Mouse (Mus musculus) hindbrain, postnatal 0 days (tissue): Measurements from ENCODE around the gene Olfr1466. TPM values are rescaled to one million over a fixed set of nuclear protein-coding genes. Genes with fewer than 3 reads are reported as not detected.

Experiments
- ATAC-seq: fragments of 200-750 bp; cut with Nextera tagmentation; 2 replicates; pipeline ENCODE4 v1.8.0; 2017; ENCODE audit warnings: mild to moderate bottlenecking, moderate TSS enrichment, moderate library complexity
- DNase-seq: peaks from one replicate; pipeline ENCODE4 v3.0.0-alpha.2; 2015; ENCODE audit warnings: low spot score
- H3K27ac ChIP-seq: fragments of 300-500 bp; sonication (generic); 2 replicates; pipeline ENCODE4 v1.5.1; 2014; ENCODE audit warnings: mild to moderate bottlenecking
- H3K27me3 ChIP-seq: fragments of 300-500 bp; sonication (generic); 2 replicates; pipeline ENCODE4 v1.6.1; 2014; ENCODE audit warnings: low read length, mixed read lengths; ENCODE audit not compliant: insufficient read depth
- H3K36me3 ChIP-seq: fragments of 300-500 bp; sonication (generic); 2 replicates; pipeline ENCODE4 v1.6.1; 2014; ENCODE audit warnings: low read length, mixed read lengths; ENCODE audit not compliant: insufficient read depth
- H3K4me1 ChIP-seq: fragments of 300-500 bp; sonication (generic); 2 replicates; pipeline ENCODE4 v1.6.1; 2014; ENCODE audit warnings: antibody characterized with exemption, low read length, mixed read lengths; ENCODE audit not compliant: insufficient read depth
- H3K4me2 ChIP-seq: fragments of 300-500 bp; sonication (generic); 2 replicates; pipeline ENCODE4 v1.6.1; 2014; ENCODE audit warnings: low read depth, mild to moderate bottlenecking, low read length, moderate library complexity, mixed read lengths
- H3K4me3 ChIP-seq: fragments of 300-500 bp; sonication (generic); 2 replicates; pipeline ENCODE4 v1.5.1; 2014; ENCODE audit warnings: low read length
- H3K9ac ChIP-seq: fragments of 300-500 bp; sonication (generic); replicated peaks from 2 replicates; pipeline ENCODE4 v1.6.1; 2014; ENCODE audit warnings: mild to moderate bottlenecking, low read length, moderate library complexity, mixed read lengths
- H3K9me3 ChIP-seq: fragments of 300-500 bp; sonication (generic); 2 replicates; pipeline ENCODE4 v1.6.1; 2016; ENCODE audit warnings: low read length, mixed read lengths
- CTCF ChIP-seq: IDR thresholded peaks from 2 replicates; pipeline ENCODE4 v1.5.1; 2016; ENCODE audit warnings: antibody characterized with exemption, control low read depth, low read depth
- WGBS: fragments of 180-500 bp; shearing (Covaris S2); extraction: QIAGEN DNeasy Blood & Tissue Kit; methylation state at CpG from one replicate; pipeline ENCODE4 v1.1.7; 2014; 5-methylcytosine and 5-hydroxymethylcytosine counted together
- polyA plus RNA-seq: library from polyadenylated mRNA; unstranded; fragments of >200 nt; fragmentation: Nextera tagmentation; extraction: Ambion mirVana; gene quantifications from 2 replicates; pipeline ENCODE4 v1.2.1, GENCODE M21; 2015
- total RNA-seq: library from RNA; depleted of rRNA; stranded (reverse); fragments of >200 nt; gene quantifications from 2 replicates; pipeline ENCODE4 v1.2.3, GENCODE M21; 2014; rRNA removed

Gene Olfr1466
- total RNA-seq, result not detected in 2 replicates
- not detected in 2 replicates for polyA plus RNA-seq

DNA sequence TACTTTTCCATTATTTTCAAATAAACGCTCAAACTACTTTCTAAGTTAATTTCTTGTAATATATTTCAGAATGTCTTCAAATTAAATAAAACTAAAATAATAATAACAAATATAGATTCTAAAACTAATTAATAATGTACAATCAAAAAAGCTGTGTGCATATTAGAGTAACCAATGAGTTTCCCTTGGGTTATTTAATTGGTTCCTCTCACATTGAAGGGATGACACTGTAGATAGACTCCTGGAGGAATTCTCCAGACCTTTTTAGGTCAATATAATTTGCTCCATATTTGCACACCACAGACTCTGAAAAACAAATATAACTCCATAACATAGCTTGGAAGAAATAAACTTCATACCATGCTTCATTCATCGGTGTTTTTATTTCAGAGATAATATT is at the start of gene Olfr1466:
Olfr1466 (plus strand) TSS at position 301 of the 400 bp plus-strand sequence.
- H3K27ac ChIP-seq, result no peak within 1 kb of the TSS
- no peak for TF ChIP-seq CTCF

GRCm38 (mm10) chr19:13315441-13315840 is 23.2 kb upstream of the Olfr1466 start, which contains the start of gene Olfr1465:
Gene Olfr1465 (minus strand): TSS chr19:13315541.
- Histone ChIP-seq H3K4me1 (no peaks in the 10 kb centered on the region), H3K4me2 (no peak within 1 kb of the TSS), H3K9me3 (peaks cover 11% of the 10 kb centered on the region; the same call in 1 of the 2 replicates), H3K27me3 (no peaks in the 10 kb centered on the region), H3K9ac (no peak within 1 kb of the TSS), H3K27ac (no peak within 1 kb of the TSS), H3K36me3 (no peaks in the 10 kb centered on the region), H3K4me3 (no peak within 1 kb of the TSS)
- no peak for DNase-seq
- no peak for ATAC-seq
- no peak for TF ChIP-seq CTCF

More for the DNA sequence above, at the start of gene Olfr1466:
- no peak within 1 kb of the TSS for H3K9ac ChIP-seq
- no peak within 1 kb of the TSS for H3K4me3 ChIP-seq
- H3K4me1 ChIP-seq, result no peaks in the 10 kb centered on the region
- no peaks in the 10 kb centered on the region for H3K27me3 ChIP-seq
- no peak for ATAC-seq
- H3K9me3 ChIP-seq, result peaks cover 7% of the 10 kb centered on the region; the same call in 1 of the 2 replicates
- no peaks in the 10 kb centered on the region for H3K36me3 ChIP-seq
- DNase-seq, result no peak
- 88% methylated on average over 2 of the region's 2 CpGs for WGBS
- H3K4me2 ChIP-seq, result no peak within 1 kb of the TSS

DNA sequence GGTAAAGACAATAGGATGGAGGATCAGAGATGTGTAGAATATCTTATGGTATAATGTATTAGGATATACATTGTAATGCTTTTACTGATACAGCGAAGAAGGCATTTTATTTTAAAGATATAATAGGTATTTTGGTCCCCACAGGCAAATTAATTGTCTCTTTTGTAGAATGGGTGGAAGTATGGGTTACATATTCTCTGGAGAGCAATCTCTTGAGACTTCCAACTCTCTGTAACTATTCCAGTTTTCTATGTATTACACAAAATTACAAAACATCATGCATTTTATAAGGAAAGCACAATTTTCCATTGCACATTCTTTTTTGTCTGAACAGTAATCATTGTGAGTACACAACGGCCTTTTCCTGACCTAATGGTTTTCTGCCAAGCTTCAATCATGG is 23.3 kb downstream of the Olfr1466 start, which contains the start of gene Olfr1467:
Olfr1467 (plus strand) TSS at position 301 of the 400 bp plus-strand sequence.
- no peaks in the 10 kb centered on the region for H3K27me3 ChIP-seq
- 77% methylated on average over 2 of the region's 2 CpGs for WGBS
- ATAC-seq (no peak), DNase-seq (no peak)
- 0 out of 2 replicates have a peak, but pooled peaks cover 3% of the 10 kb centered on the region for H3K9me3 ChIP-seq
- no peak within 1 kb of the TSS for H3K9ac ChIP-seq
- no peaks in the 10 kb centered on the region for H3K4me1 ChIP-seq
- no peak for TF ChIP-seq CTCF
- H3K36me3 ChIP-seq, result no peaks in the 10 kb centered on the region
- no peak within 1 kb of the TSS for H3K4me2 ChIP-seq
- H3K27ac ChIP-seq, result no peak within 1 kb of the TSS
- no peak within 1 kb of the TSS for H3K4me3 ChIP-seq

Other genes with a start within 250 kb of the Olfr1466 start
- gene Olfr1457, start 241.0 kb upstream of the Olfr1466 start, total RNA-seq, result not detected in 2 replicates
- gene Olfr1457, start 241.0 kb upstream of the Olfr1466 start, polyA plus RNA-seq, result not detected in 2 replicates
- not detected in 2 replicates for gene Olfr1458, start 232.1 kb upstream of the Olfr1466 start, total RNA-seq
- not detected in 2 replicates for gene Olfr1458, start 232.1 kb upstream of the Olfr1466 start, polyA plus RNA-seq
- not detected in 2 replicates for gene Olfr1459, start 189.3 kb upstream of the Olfr1466 start, total RNA-seq
- gene Olfr1459, start 189.3 kb upstream of the Olfr1466 start, polyA plus RNA-seq, result not detected in 2 replicates
- not detected in 2 replicates for gene Olfr1461, start 175.9 kb upstream of the Olfr1466 start, total RNA-seq
- gene Olfr1461, start 175.9 kb upstream of the Olfr1466 start, polyA plus RNA-seq, result not detected in 2 replicates
- not detected in 2 replicates for gene Olfr1462, start 153.1 kb upstream of the Olfr1466 start, total RNA-seq
- gene Olfr1462, start 153.1 kb upstream of the Olfr1466 start, polyA plus RNA-seq, result not detected in 2 replicates
- not detected in 2 replicates for gene Olfr1463, start 107.5 kb upstream of the Olfr1466 start, total RNA-seq
- not detected in 2 replicates for gene Olfr1463, start 107.5 kb upstream of the Olfr1466 start, polyA plus RNA-seq
- not detected in 2 replicates for gene Olfr1465, start 23.3 kb upstream of the Olfr1466 start, total RNA-seq
- gene Olfr1465, start 23.3 kb upstream of the Olfr1466 start, polyA plus RNA-seq, result not detected in 2 replicates
- gene Olfr1467, start 23.4 kb downstream of the Olfr1466 start, total RNA-seq, result not detected in 2 replicates
- not detected in 2 replicates for gene Olfr1467, start 23.4 kb downstream of the Olfr1466 start, polyA plus RNA-seq
- not detected in 2 replicates for gene Olfr1469, start 69.0 kb downstream of the Olfr1466 start, total RNA-seq
- not detected in 2 replicates for gene Olfr1469, start 69.0 kb downstream of the Olfr1466 start, polyA plus RNA-seq
- gene Olfr1471, start 104.5 kb downstream of the Olfr1466 start, total RNA-seq, result not detected in 2 replicates
- not detected in 2 replicates for gene Olfr1471, start 104.5 kb downstream of the Olfr1466 start, polyA plus RNA-seq
- gene Olfr1472, start 117.2 kb downstream of the Olfr1466 start, total RNA-seq, result not detected in 2 replicates
- gene Olfr1472, start 117.2 kb downstream of the Olfr1466 start, polyA plus RNA-seq, result not detected in 2 replicates
- not detected in 2 replicates for gene Olfr1474, start 130.7 kb downstream of the Olfr1466 start, total RNA-seq
- gene Olfr1474, start 130.7 kb downstream of the Olfr1466 start, polyA plus RNA-seq, result not detected in 2 replicates
- not detected in 2 replicates for gene Olfr1475, start 141.3 kb downstream of the Olfr1466 start, total RNA-seq
- not detected in 2 replicates for gene Olfr1475, start 141.3 kb downstream of the Olfr1466 start, polyA plus RNA-seq
- not detected in 2 replicates for gene Olfr1477, start 161.7 kb downstream of the Olfr1466 start, total RNA-seq
- not detected in 2 replicates for gene Olfr1477, start 161.7 kb downstream of the Olfr1466 start, polyA plus RNA-seq
- not detected in 2 replicates for gene Olfr1480, start 189.1 kb downstream of the Olfr1466 start, total RNA-seq
- gene Olfr1480, start 189.1 kb downstream of the Olfr1466 start, polyA plus RNA-seq, result not detected in 2 replicates
- gene Olfr1484, start 244.6 kb downstream of the Olfr1466 start, total RNA-seq, result not detected in 2 replicates
- gene Olfr1484, start 244.6 kb downstream of the Olfr1466 start, polyA plus RNA-seq, result not detected in 2 replicates